Mouse (Mus musculus): ENCODE results near the gene Mxra7.

The Mxra7 gene

GRCm38 (mm10) chr11:116773205-116773604 is 54.6 kb downstream of the Mxra7 start:
- DNase-seq (ENCODE audit: low spot score): no peak

GRCm38 (mm10) chr11:116769873-116770272 is 58.0 kb downstream of the Mxra7 start:
- DNase-seq (ENCODE audit: low spot score): no peak

- DNase-seq (ENCODE audit: low spot score): no peak
These were observed 62.9 kb downstream of the Mxra7 start for GRCm38 (mm10) chr11:116764946-116765345.

- DNase-seq (ENCODE audit: low spot score): no peak
These were observed 63.5 kb downstream of the Mxra7 start for GRCm38 (mm10) chr11:116764346-116764745.

- no peak for DNase-seq (ENCODE audit: low spot score)
These were observed 72.7 kb downstream of the Mxra7 start for GRCm38 (mm10) chr11:116755191-116755590.

GRCm38 (mm10) chr11:116753674-116754470 is 74.0 kb downstream of the Mxra7 start:
- DNase-seq (ENCODE audit: low spot score): no peak
